Mouse (Mus musculus) urinary bladder, adult 18-20 months (tissue): ENCODE measurements around the gene Olfr1065.
A peak's percentile ranks its signal among the peaks of the same experiment; 100 is the strongest.
"Not testable (repeated sequence)": the region's sequence is repeated elsewhere in the genome, so short reads cannot be mapped to it uniquely, and the experiment has no call there.

Experiments
- DNase-seq, 2 experiments: peaks; one replicate each; pipeline ENCODE4 v3.0.0; 2022; ENCODE audit warnings: low spot score in 2 of 2, mixed read lengths in 2 of 2

The Olfr1065 gene

GRCm38 (mm10) chr2:86450491-86450890 is at the start of gene Olfr1065:
Gene Olfr1065 (minus strand): TSS chr2:86450591.
- not testable (repeated sequence) for DNase-seq

GRCm38 (mm10) chr2:86487286-86487685 is 36.9 kb upstream of the Olfr1065 start, which contains the start of gene Olfr228:
Gene Olfr228 (minus strand): TSS chr2:86487386.
- no peak for DNase-seq

GRCm38 (mm10) chr2:86464442-86465109 is 14.2 kb upstream of the Olfr1065 start:
- DNase-seq, result peak in 1 of 2 experiments; percentile 39

- DNase-seq, result no peak
Measured at GRCm38 (mm10) chr2:86460434-86460833, 10.0 kb upstream of the Olfr1065 start.

GRCm38 (mm10) chr2:86456169-86456568 is 5.8 kb upstream of the Olfr1065 start, which contains the start of gene Olfr1066:
Gene Olfr1066 (minus strand): TSS chr2:86456269.
- no peak for DNase-seq

GRCm38 (mm10) chr2:86442101-86442500 is 8.3 kb downstream of the Olfr1065 start:
- not testable (repeated sequence) for DNase-seq

GRCm38 (mm10) chr2:86428511-86428910 is 21.9 kb downstream of the Olfr1065 start:
- DNase-seq, result not testable (repeated sequence)

GRCm38 (mm10) chr2:86426649-86427048 is 23.7 kb downstream of the Olfr1065 start, which contains the start of gene Olfr1062:
Gene Olfr1062 (minus strand): TSS chr2:86426749.
- DNase-seq, result not testable (repeated sequence)

GRCm38 (mm10) chr2:86413950-86414349 is 36.4 kb downstream of the Olfr1065 start, which contains the start of gene Olfr1061:
Gene Olfr1061 (minus strand): TSS chr2:86414050.
- DNase-seq, result no peak

GRCm38 (mm10) chr2:86395114-86395513 is 55.3 kb downstream of the Olfr1065 start:
- no peak for DNase-seq
